Mouse (Mus musculus): Measurements from ENCODE around the gene Gm21958.

- TF ChIP-seq GATA1 (IDR thresholded peaks at IDR 0.05; ENCODE audit: borderline replicate concordance, low read length) (no peak), FLI1 (IDR thresholded peaks at IDR 0.05; ENCODE audit: low read length) (no peak)
These were observed 22.2 kb upstream of the Gm21958 start for GRCm38 (mm10) chr3:54736101-54736927.
